Mouse (Mus musculus) embryonic facial prominence, embryonic 14.5 days (tissue): ENCODE data around the gene Timeless. TPM values are rescaled to one million over a fixed set of nuclear protein-coding genes. Genes with fewer than 3 reads are reported as not detected.
"Not testable (repeated sequence)": the region's sequence is repeated elsewhere in the genome, so short reads cannot be mapped to it uniquely, and the experiment has no call there.

ENCODE experiments used
- ATAC-seq: fragments of 200-750 bp; cut with Nextera tagmentation; 2 replicates; pipeline ENCODE4 v1.8.0; 2017; ENCODE audit warnings: low read depth, moderate number of reproducible peaks, moderate TSS enrichment
- DNase-seq: peaks from one replicate; pipeline ENCODE4 v3.0.0-alpha.2; 2015; ENCODE audit warnings: low spot score
- H3K27ac ChIP-seq: fragments of 300-500 bp; sonication (generic); replicated peaks from 2 replicates; pipeline ENCODE4 v1.5.1; 2014; ENCODE audit warnings: low read depth, mild to moderate bottlenecking, low read length, moderate library complexity
- H3K27me3 ChIP-seq: fragments of 300-500 bp; sonication (generic); replicated peaks from 2 replicates; pipeline ENCODE4 v1.6.1; 2014; ENCODE audit warnings: low read length; ENCODE audit not compliant: control insufficient read depth, insufficient read depth
- H3K36me3 ChIP-seq: fragments of 300-500 bp; sonication (generic); 2 replicates; pipeline ENCODE4 v1.6.1; 2014; ENCODE audit warnings: low read length, mixed read lengths; ENCODE audit not compliant: control insufficient read depth, insufficient read depth
- H3K4me1 ChIP-seq: fragments of 300-500 bp; sonication (generic); 2 replicates; pipeline ENCODE4 v1.6.1; 2014; ENCODE audit warnings: antibody characterized with exemption, low read length; ENCODE audit not compliant: control insufficient read depth, insufficient read depth
- H3K4me2 ChIP-seq: fragments of 300-500 bp; sonication (generic); 2 replicates; pipeline ENCODE4 v1.6.1; 2014; ENCODE audit warnings: low read depth, mild to moderate bottlenecking, low read length, moderate library complexity, mixed read lengths
- H3K4me3 ChIP-seq: fragments of 300-500 bp; sonication (generic); 2 replicates; pipeline ENCODE4 v1.5.1; 2014; ENCODE audit warnings: low read depth, mild to moderate bottlenecking, low read length
- H3K9ac ChIP-seq: fragments of 300-500 bp; sonication (generic); 2 replicates; pipeline ENCODE4 v1.6.1; 2014; ENCODE audit warnings: low read depth, mild to moderate bottlenecking, low read length, moderate library complexity, mixed read lengths
- H3K9me3 ChIP-seq: fragments of 300-500 bp; sonication (generic); 2 replicates; pipeline ENCODE4 v1.6.1; 2016; ENCODE audit warnings: low read length; ENCODE audit not compliant: control insufficient read depth
- WGBS: fragments of 180-500 bp; shearing (Covaris S2); extraction: QIAGEN DNeasy Blood & Tissue Kit; methylation state at CpG from one replicate; pipeline ENCODE4 v1.1.7; 2014; 5-methylcytosine and 5-hydroxymethylcytosine counted together
- polyA plus RNA-seq: library from polyadenylated mRNA; unstranded; fragments of >200 nt; fragmentation: Nextera tagmentation; extraction: Ambion mirVana; gene quantifications from 2 replicates; pipeline ENCODE4 v1.2.1, GENCODE M21; 2014

Gene Timeless
- polyA plus RNA-seq, 1 experiment from 2014 or later, result 35.4 TPM

- Histone ChIP-seq H3K9ac (no peak overlapping the region), H3K9me3 (no peaks in the 10 kb centered on the region), H3K27me3 (no peaks in the 10 kb centered on the region), H3K4me1 (no peaks in the 10 kb centered on the region), H3K4me3 (no peak overlapping the region), H3K4me2 (no peak overlapping the region), H3K36me3 (peaks cover 62% of the 10 kb centered on the region), H3K27ac (no peak overlapping the region)
- no peak for DNase-seq
- WGBS, result 90% methylated on average over 14 of the region's 14 CpGs
- no peak for ATAC-seq
Measured at GRCm38 (mm10) chr10:128281682-128282081, 49.8 kb downstream of the Timeless start.

DNA sequence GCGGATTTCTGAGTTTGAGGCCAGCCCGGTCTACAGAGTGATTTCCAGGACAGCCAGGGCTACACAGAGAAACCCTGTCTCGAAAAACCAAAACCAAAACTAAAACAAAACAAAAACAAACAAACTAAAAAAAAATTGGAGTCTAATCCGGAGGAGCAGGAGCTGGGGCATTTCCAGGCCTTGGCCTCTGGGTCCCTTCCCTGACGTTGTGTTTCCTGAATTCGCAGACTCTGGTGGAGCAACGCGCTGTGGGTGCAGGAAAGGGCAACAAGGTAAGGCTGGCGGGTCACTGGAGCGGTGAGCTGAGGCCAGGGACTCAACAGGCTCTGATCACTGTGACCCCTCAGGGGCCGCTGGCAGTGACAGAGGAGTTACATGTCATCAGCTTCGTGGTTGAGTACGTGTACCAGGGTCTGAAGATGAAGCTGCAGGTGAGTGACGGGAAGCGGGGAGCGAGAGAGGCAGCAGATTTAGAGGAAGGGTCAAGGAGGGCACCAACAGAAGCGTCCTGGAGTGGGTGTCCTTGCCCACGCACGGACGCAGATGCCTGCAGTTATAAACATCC lies 51.1 kb downstream of the Timeless start:
- no peaks in the 10 kb centered on the region for H3K9me3 ChIP-seq
- DNase-seq (no peak), ATAC-seq (no peak)
- H3K9ac ChIP-seq, result no peak overlapping the region
- H3K27me3 ChIP-seq, result no peaks in the 10 kb centered on the region
- peaks cover 65% of the 10 kb centered on the region for H3K36me3 ChIP-seq
- WGBS, result 84% methylated on average over 20 of the region's 20 CpGs
- no peak overlapping the region for H3K4me3 ChIP-seq
- no peak overlapping the region for H3K27ac ChIP-seq
- no peak overlapping the region for H3K4me2 ChIP-seq
- H3K4me1 ChIP-seq, result no peaks in the 10 kb centered on the region

GRCm38 (mm10) chr10:128283604-128284579 lies 52.0 kb downstream of the Timeless start:
- Histone ChIP-seq H3K27me3 (no peaks in the 10 kb centered on the region), H3K4me1 (no peaks in the 10 kb centered on the region), H3K9ac (no peak overlapping the region), H3K36me3 (peaks cover 63% of the 10 kb centered on the region), H3K9me3 (no peaks in the 10 kb centered on the region), H3K27ac (no peak overlapping the region), H3K4me2 (no peak overlapping the region), H3K4me3 (no peak overlapping the region)
- peak; percentile 37; the same call in 1 of the 2 replicates for ATAC-seq
- WGBS, result 62% methylated on average over 31 of the region's 31 CpGs
- peak; percentile 73 for DNase-seq

DNA sequence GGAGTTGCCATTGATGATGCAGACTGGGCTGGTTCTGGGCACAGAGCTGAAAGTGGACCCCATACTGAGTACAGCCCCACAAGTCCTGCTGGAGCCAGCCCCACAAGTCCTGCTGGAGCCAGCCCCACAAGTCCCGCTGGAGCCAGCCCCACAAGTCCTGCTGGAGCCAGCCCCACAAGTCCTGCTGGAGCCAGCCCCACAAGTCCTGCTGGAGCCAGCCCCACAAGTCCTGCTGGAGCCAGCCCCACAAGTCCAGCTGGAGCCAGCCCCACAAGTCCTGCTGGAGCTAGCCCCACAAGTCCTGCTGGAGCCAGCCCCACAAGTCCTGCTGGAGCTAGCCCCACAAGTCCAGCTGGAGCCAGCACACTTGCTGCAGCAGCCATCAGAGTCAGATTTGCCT lies 58.7 kb downstream of the Timeless start:
- H3K9me3 ChIP-seq, H3K27ac ChIP-seq, ATAC-seq, DNase-seq, H3K4me3 ChIP-seq, H3K4me1 ChIP-seq, H3K9ac ChIP-seq, H3K4me2 ChIP-seq, H3K27me3 ChIP-seq: not testable (repeated sequence)
- 100% methylated on average over 1 of the region's 1 CpGs for WGBS
- peaks cover 47% of the 10 kb centered on the region for H3K36me3 ChIP-seq

DNA sequence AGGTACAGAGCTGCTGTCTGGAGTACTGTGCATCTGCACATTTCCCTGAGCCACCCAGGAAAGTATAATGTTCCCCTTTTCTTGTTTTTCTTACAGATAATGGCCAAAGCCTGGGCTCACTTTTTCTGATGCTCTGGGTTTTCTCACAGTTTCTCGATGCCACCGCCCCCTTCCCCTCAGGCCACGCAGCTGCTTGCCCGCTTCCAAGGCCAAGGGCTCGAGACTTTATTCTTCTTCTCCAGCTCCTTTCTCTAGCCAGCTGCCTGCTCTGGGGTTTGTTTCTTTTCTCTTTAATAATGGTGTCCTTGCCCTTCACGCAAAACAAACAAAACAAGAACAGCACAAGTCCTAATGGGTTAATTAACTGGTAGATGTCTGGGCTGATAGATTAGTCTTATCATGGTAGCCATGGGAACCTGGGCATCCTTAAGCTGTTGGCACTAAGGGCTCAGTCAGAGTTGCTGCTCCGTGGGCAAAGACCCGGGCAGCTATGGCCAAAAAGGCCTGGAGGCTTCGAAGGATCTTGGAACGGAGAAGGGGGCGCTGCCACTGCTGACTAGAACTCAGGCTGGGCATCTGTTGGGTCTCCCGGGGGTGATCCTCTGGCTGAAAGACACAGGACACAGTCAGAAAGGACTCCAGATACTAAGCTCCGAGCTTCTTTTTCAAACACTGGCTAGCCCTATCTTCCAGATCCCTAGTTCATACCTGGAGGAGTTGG lies 64.7 kb downstream of the Timeless start:
- DNase-seq (no peak), ATAC-seq (no peak)
- Histone ChIP-seq H3K4me1 (no peaks in the 10 kb centered on the region), H3K27ac (no peak overlapping the region), H3K9ac (no peak overlapping the region), H3K27me3 (no peaks in the 10 kb centered on the region), H3K4me2 (no peak overlapping the region), H3K4me3 (no peak overlapping the region), H3K9me3 (no peaks in the 10 kb centered on the region), H3K36me3 (peaks cover 10% of the 10 kb centered on the region)
- 75% methylated on average over 13 of the region's 13 CpGs for WGBS

GRCm38 (mm10) chr10:128297221-128297620 lies 65.4 kb downstream of the Timeless start:
- Histone ChIP-seq H3K27ac (no peak overlapping the region), H3K4me3 (no peak overlapping the region), H3K36me3 (0 out of 2 replicates have a peak, but pooled peaks cover 4% of the 10 kb centered on the region), H3K9me3 (no peaks in the 10 kb centered on the region), H3K27me3 (no peaks in the 10 kb centered on the region), H3K4me1 (0 out of 2 replicates have a peak, but pooled peaks cover under 1% of the 10 kb centered on the region), H3K4me2 (no peak overlapping the region), H3K9ac (no peak overlapping the region)
- no peak for ATAC-seq
- WGBS, result 74% methylated on average over 4 of the region's 4 CpGs
- DNase-seq, result no peak

DNA sequence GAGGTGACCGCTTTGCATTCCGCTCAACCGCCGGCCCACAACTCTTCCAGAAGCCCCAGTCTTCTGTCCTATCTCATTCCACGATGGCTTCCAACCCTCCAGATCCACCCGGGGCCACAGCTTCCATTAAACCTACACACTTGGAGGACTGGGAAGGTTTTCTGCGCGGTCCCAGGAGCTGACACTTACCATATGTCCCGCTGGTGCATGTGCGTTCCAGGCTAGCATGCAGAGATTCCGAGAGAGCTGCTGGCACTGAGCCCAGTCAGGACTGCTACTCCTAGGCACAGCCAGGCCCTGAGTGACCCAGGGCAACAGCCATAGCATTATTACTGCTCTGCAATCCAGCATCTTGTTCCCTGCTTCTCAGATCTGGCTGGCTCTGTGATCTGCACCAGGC lies 65.8 kb downstream of the Timeless start:
- no peak for ATAC-seq
- 0 out of 2 replicates have a peak, but pooled peaks cover under 1% of the 10 kb centered on the region for H3K36me3 ChIP-seq
- no peak overlapping the region for H3K4me3 ChIP-seq
- H3K27me3 ChIP-seq, result no peaks in the 10 kb centered on the region
- no peaks in the 10 kb centered on the region for H3K9me3 ChIP-seq
- H3K4me1 ChIP-seq, result 0 out of 2 replicates have a peak, but pooled peaks cover 5% of the 10 kb centered on the region
- peak; percentile 39 for DNase-seq
- H3K4me2 ChIP-seq, result no peak overlapping the region
- H3K27ac ChIP-seq, result no peak overlapping the region
- H3K9ac ChIP-seq, result no peak overlapping the region
- 64% methylated on average over 11 of the region's 11 CpGs for WGBS

DNA sequence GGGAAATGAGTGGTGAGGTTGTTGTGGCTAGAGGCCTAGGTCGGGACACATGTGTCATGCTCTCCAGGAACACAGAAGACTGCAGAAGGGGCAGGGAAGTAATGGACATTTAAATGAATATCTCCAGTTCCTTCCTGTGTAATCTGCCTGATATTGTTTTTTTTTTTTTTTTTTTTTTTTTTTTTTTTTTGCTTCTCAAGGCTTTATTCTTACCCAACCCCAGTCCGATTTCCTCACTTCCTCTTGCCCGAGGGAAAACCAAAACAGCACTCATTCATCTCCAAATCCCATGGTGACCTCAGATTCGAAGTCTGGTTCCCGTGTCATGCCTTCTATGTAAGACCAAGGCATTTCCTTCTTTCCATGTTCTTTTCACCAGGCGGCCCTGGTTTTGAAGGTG lies 66.4 kb downstream of the Timeless start:
- Histone ChIP-seq H3K9me3 (no peaks in the 10 kb centered on the region), H3K4me2 (no peak overlapping the region), H3K27ac (no peak overlapping the region), H3K9ac (peak overlapping the region; percentile 26; the same call in 1 of the 2 replicates), H3K4me1 (0 out of 2 replicates have a peak, but pooled peaks cover 6% of the 10 kb centered on the region), H3K27me3 (no peaks in the 10 kb centered on the region), H3K36me3 (no peaks in the 10 kb centered on the region), H3K4me3 (no peak overlapping the region)
- WGBS, result 55% methylated on average over 6 of the region's 6 CpGs
- DNase-seq (no peak), ATAC-seq (no peak)
